Comparison of ENCODE assay signal across 1 mouse cellular context in the genomic region with DNA sequence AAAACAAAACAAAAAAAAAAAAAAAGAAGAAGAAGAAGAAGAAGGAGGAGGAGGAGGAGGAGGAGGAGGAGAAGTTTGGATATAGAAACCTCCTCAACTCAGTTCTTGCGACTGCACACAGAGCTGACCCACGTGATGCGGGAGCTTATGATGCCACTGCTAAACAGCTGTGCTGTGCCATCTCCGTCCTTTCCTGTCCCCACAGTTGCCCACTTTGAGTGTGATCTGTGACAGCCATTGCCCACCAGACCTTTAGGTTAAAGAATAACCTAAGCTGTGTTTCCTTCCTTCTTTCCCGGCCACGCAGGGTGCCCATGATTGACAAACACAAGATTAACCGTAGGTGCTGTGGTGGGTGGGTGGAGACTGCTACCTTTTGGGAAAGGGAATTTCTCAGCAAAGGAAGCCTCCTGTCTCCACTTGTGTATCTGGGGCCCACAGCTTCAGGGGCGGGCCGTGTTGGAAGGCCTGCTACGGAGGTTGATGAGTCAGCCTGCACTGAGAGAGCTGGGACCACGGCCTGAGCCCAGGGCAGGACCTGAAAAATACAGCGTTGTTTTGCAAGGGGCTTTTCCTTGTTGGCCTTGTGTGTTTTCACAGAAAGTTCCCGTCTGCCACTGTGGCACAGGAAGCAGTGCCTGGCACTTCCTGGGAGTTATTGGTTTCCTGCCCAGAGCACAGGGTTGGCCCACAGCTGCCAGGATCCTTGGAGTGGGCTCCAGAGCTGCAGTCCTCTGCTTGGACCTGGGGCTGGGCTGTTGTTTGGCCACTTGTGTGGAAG.
A peak's percentile ranks its signal among the peaks of the same experiment; 100 is the strongest.
TF ChIP-seq lines count a peak whose summit lies in the region.

No protein-coding gene starts in this region.

TF ChIP-seq in MEL, 35 proteins besides CTCF, POLR2A, EP300 and RAD21 (continued from another document):
- TF ChIP-seq TAL1 (IDR thresholded peaks at IDR 0.05; ENCODE audit: low read length) (peak; percentile 28; the same call in 1 of the 2 replicates), TBP (IDR thresholded peaks at IDR 0.05; ENCODE audit: low read depth, low read length) (peak; percentile 17; the same call in 1 of the 2 replicates)
